Mouse (Mus musculus): Measurements from ENCODE around the gene Apol7b. TPM values are rescaled to one million over a fixed set of nuclear protein-coding genes. Genes with fewer than 3 reads are reported as not detected.
"Not testable (repeated sequence)": the region's sequence is repeated elsewhere in the genome, so short reads cannot be mapped to it uniquely, and the experiment has no call there.

Apol7b gene
- not detected in 2 replicates for polyA plus RNA-seq (2016; fragmentation: Nextera tagmentation; extraction: Ambion mirVana)

- not testable (repeated sequence) for H3K27me3 ChIP-seq (ENCODE audit: insufficient read depth, poor library complexity, severe bottlenecking)
- WGBS, result 91% methylated on average over 2 of the region's 2 CpGs
Measured at GRCm38 (mm10) chr15:77447392-77447791, at the start of gene Apol7b. TSS of gene Apol7b (minus strand) at chr15:77447492.

GRCm38 (mm10) chr15:77494694-77495093, 47.4 kb upstream of the Apol7b start:
- not testable (repeated sequence) for H3K27me3 ChIP-seq (ENCODE audit: insufficient read depth, poor library complexity, severe bottlenecking); H3K9me3 ChIP-seq; H3K4me3 ChIP-seq; H3K27ac ChIP-seq; H3K4me1 ChIP-seq (replicated peaks); DNase-seq (ENCODE audit: low spot score); H3K36me3 ChIP-seq
- WGBS, result 76% methylated on average over 1 of the region's 1 CpGs

More at GRCm38 (mm10) chr15:77447392-77447791, at the start of gene Apol7b:
- DNase-seq (ENCODE audit: low spot score); H3K4me3 ChIP-seq; H3K9me3 ChIP-seq; H3K4me1 ChIP-seq (replicated peaks); H3K36me3 ChIP-seq; H3K27ac ChIP-seq: not testable (repeated sequence)

- not testable (repeated sequence) for H3K4me1 ChIP-seq (replicated peaks); H3K27ac ChIP-seq; H3K4me3 ChIP-seq; H3K9me3 ChIP-seq; H3K27me3 ChIP-seq (ENCODE audit: insufficient read depth, poor library complexity, severe bottlenecking); H3K36me3 ChIP-seq; DNase-seq (ENCODE audit: low spot score)
- no CpG with 5 or more reads among the region's 1 CpGs for WGBS
Measured at GRCm38 (mm10) chr15:77493181-77493580, 45.9 kb upstream of the Apol7b start.

GRCm38 (mm10) chr15:77482140-77482794, 35.0 kb upstream of the Apol7b start:
- no peaks in the 10 kb centered on the region for H3K9me3 ChIP-seq
- no peaks in the 10 kb centered on the region for H3K36me3 ChIP-seq
- 80% methylated on average over 4 of the region's 4 CpGs for WGBS
- no peak overlapping the region for H3K4me3 ChIP-seq
- no peak for DNase-seq (ENCODE audit: low spot score)
- no peak overlapping the region for H3K27ac ChIP-seq
- H3K27me3 ChIP-seq (ENCODE audit: insufficient read depth, poor library complexity, severe bottlenecking), result no peaks in the 10 kb centered on the region
- no peaks in the 10 kb centered on the region for H3K4me1 ChIP-seq (replicated peaks)

- H3K9me3 ChIP-seq; H3K4me3 ChIP-seq; H3K27me3 ChIP-seq (ENCODE audit: insufficient read depth, poor library complexity, severe bottlenecking); H3K4me1 ChIP-seq (replicated peaks); H3K36me3 ChIP-seq; H3K27ac ChIP-seq; DNase-seq (ENCODE audit: low spot score): not testable (repeated sequence)
- 86% methylated on average over 2 of the region's 2 CpGs for WGBS
Measured at GRCm38 (mm10) chr15:77476693-77477092, 29.4 kb upstream of the Apol7b start, which contains the start of gene Apol10a. TSS of gene Apol10a (plus strand) at chr15:77477047.

- DNase-seq (ENCODE audit: low spot score); H3K4me3 ChIP-seq; H3K27me3 ChIP-seq (ENCODE audit: insufficient read depth, poor library complexity, severe bottlenecking); H3K27ac ChIP-seq; H3K9me3 ChIP-seq; H3K4me1 ChIP-seq (replicated peaks); H3K36me3 ChIP-seq: not testable (repeated sequence)
- whole genome bisulfite sequencing, result 89% methylated on average over 7 of the region's 7 CpGs
Measured at GRCm38 (mm10) chr15:77474699-77475390, 27.6 kb upstream of the Apol7b start.

GRCm38 (mm10) chr15:77449927-77450326, 2.6 kb upstream of the Apol7b start:
- not testable (repeated sequence) for H3K36me3 ChIP-seq
- WGBS, result 58% methylated on average over 10 of the region's 10 CpGs

GRCm38 (mm10) chr15:77445668-77446067, 1.6 kb downstream of the Apol7b start:
- not testable (repeated sequence) for DNase-seq (ENCODE audit: low spot score); H3K36me3 ChIP-seq; H3K4me1 ChIP-seq (replicated peaks); H3K4me3 ChIP-seq; H3K9me3 ChIP-seq; H3K27ac ChIP-seq; H3K27me3 ChIP-seq (ENCODE audit: insufficient read depth, poor library complexity, severe bottlenecking)
- WGBS, result 70% methylated on average over 1 of the region's 1 CpGs

More at GRCm38 (mm10) chr15:77449927-77450326, 2.6 kb upstream of the Apol7b start:
- H3K27ac ChIP-seq; H3K4me3 ChIP-seq; H3K9me3 ChIP-seq; H3K4me1 ChIP-seq (replicated peaks); H3K27me3 ChIP-seq (ENCODE audit: insufficient read depth, poor library complexity, severe bottlenecking): not testable (repeated sequence)
- peak; percentile 4 for DNase-seq (ENCODE audit: low spot score)

- 87% methylated on average over 8 of the region's 8 CpGs for WGBS
- H3K4me1 ChIP-seq (replicated peaks); H3K36me3 ChIP-seq; H3K27ac ChIP-seq; H3K9me3 ChIP-seq; H3K4me3 ChIP-seq; DNase-seq (ENCODE audit: low spot score); H3K27me3 ChIP-seq (ENCODE audit: insufficient read depth, poor library complexity, severe bottlenecking): not testable (repeated sequence)
Measured at GRCm38 (mm10) chr15:77444746-77445145, 2.5 kb downstream of the Apol7b start.

- H3K4me3 ChIP-seq; H3K36me3 ChIP-seq; H3K27me3 ChIP-seq (ENCODE audit: insufficient read depth, poor library complexity, severe bottlenecking); H3K9me3 ChIP-seq; H3K27ac ChIP-seq; H3K4me1 ChIP-seq (replicated peaks); DNase-seq (ENCODE audit: low spot score): not testable (repeated sequence)
- 66% methylated on average over 9 of the region's 10 CpGs for WGBS
Measured at GRCm38 (mm10) chr15:77428690-77429448, 18.4 kb downstream of the Apol7b start.

- WGBS, result 76% methylated on average over 5 of the region's 7 CpGs
- not testable (repeated sequence) for H3K4me3 ChIP-seq; H3K9me3 ChIP-seq; H3K27me3 ChIP-seq (ENCODE audit: insufficient read depth, poor library complexity, severe bottlenecking); H3K4me1 ChIP-seq (replicated peaks); H3K27ac ChIP-seq; H3K36me3 ChIP-seq; DNase-seq (ENCODE audit: low spot score)
Measured at GRCm38 (mm10) chr15:77422925-77423324, 24.4 kb downstream of the Apol7b start.

GRCm38 (mm10) chr15:77419657-77420056, 27.6 kb downstream of the Apol7b start:
- H3K27ac ChIP-seq; H3K4me3 ChIP-seq; H3K4me1 ChIP-seq (replicated peaks); DNase-seq (ENCODE audit: low spot score); H3K27me3 ChIP-seq (ENCODE audit: insufficient read depth, poor library complexity, severe bottlenecking); H3K9me3 ChIP-seq; H3K36me3 ChIP-seq: not testable (repeated sequence)
- no CpG with 5 or more reads among the region's 3 CpGs for WGBS

Data from hindbrain, embryonic 10.5 days (tissue).